Mouse (Mus musculus) midbrain, embryonic 16.5 days (tissue): ENCODE results near the gene Hinfp. TPM values are rescaled to one million over a fixed set of nuclear protein-coding genes. Genes with fewer than 3 reads are reported as not detected.
"Not testable (repeated sequence)": the region's sequence is repeated elsewhere in the genome, so short reads cannot be mapped to it uniquely, and the experiment has no call there.

Source experiments
- ATAC-seq: fragments of 200-750 bp; cut with Nextera tagmentation; 2 replicates; pipeline ENCODE4 v1.8.0; 2017; ENCODE audit warnings: moderate TSS enrichment
- H3K27ac ChIP-seq: fragments of 300-500 bp; sonication (generic); 2 replicates; pipeline ENCODE4 v1.5.1; 2014; ENCODE audit warnings: mild to moderate bottlenecking, low read length, mixed read lengths
- H3K27me3 ChIP-seq: fragments of 300-500 bp; sonication (generic); 2 replicates; pipeline ENCODE4 v1.6.1; 2014; ENCODE audit warnings: low read depth, low read length, mixed read lengths; ENCODE audit not compliant: control insufficient read depth, insufficient read depth
- H3K36me3 ChIP-seq: fragments of 300-500 bp; sonication (generic); 2 replicates; pipeline ENCODE4 v1.6.1; 2014; ENCODE audit warnings: mild to moderate bottlenecking, low read length, moderate library complexity, mixed read lengths; ENCODE audit not compliant: control insufficient read depth, insufficient read depth
- H3K4me1 ChIP-seq: fragments of 300-500 bp; sonication (generic); 2 replicates; pipeline ENCODE4 v1.6.1; 2014; ENCODE audit warnings: mild to moderate bottlenecking, low read length, mixed read lengths; ENCODE audit not compliant: control insufficient read depth, insufficient read depth
- H3K4me2 ChIP-seq: fragments of 300-500 bp; sonication (generic); 2 replicates; pipeline ENCODE4 v1.6.1; 2014; ENCODE audit warnings: mild to moderate bottlenecking, low read length, mixed read lengths
- H3K4me3 ChIP-seq: fragments of 300-500 bp; sonication (generic); 2 replicates; pipeline ENCODE4 v1.5.1; 2014; ENCODE audit warnings: low read depth, mild to moderate bottlenecking, low read length, moderate library complexity, mixed read lengths
- H3K9ac ChIP-seq: fragments of 300-500 bp; sonication (generic); 2 replicates; pipeline ENCODE4 v1.6.1; 2014; ENCODE audit warnings: low read depth, low read length, mixed read lengths
- H3K9me3 ChIP-seq: fragments of 300-500 bp; sonication (generic); replicated peaks from 2 replicates; pipeline ENCODE4 v1.6.1; 2014; ENCODE audit warnings: mild to moderate bottlenecking, low read length, mixed read lengths; ENCODE audit not compliant: control insufficient read depth, poor library complexity, severe bottlenecking
- WGBS: fragments of 180-500 bp; shearing (Covaris S2); extraction: QIAGEN DNeasy Blood & Tissue Kit; methylation state at CpG from one replicate; pipeline ENCODE4 v1.1.7; 2014; 5-methylcytosine and 5-hydroxymethylcytosine counted together
- polyA plus RNA-seq: library from polyadenylated mRNA; unstranded; fragments of >200 nt; fragmentation: Nextera tagmentation; extraction: Ambion mirVana; gene quantifications from 2 replicates; pipeline ENCODE4 v1.2.1, GENCODE M21; 2015

Hinfp gene
- polyA plus RNA-seq, 1 experiment from 2014 or later: 30.0 TPM

DNA sequence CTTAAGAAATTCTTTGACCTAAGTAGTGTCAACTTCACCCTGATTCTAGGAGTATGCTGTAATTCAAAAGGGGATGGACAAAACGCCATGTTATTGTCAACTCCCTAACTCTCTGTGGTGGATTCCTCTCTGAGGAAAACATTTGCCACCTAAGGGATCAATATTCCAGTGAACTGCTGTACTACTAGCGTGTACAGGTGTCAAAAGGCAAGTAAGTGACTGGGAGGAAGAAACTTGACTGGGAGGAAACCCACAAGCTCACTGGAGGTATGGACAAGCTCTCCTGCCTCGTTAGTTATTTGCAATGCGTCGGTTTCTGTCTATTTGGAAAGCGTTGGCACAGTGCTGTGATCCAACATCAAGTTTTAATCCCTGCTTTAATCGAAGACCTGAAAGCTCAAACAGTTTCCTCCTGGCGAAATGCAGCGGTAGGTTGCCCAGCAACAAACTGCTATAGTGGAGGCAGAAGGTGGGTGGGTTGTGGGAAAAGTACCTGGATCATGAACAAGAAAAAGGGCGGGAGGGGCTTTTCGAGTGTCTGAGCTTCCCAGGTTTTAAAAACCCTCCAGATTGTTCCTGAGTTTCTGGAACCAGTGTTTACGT is 20.4 kb upstream of the Hinfp start, which contains the start of gene Dpagt1:
Gene Dpagt1 (plus strand): TSS at position 252 of the 603 bp plus-strand sequence.
- peak; percentile 61 for ATAC-seq

DNA sequence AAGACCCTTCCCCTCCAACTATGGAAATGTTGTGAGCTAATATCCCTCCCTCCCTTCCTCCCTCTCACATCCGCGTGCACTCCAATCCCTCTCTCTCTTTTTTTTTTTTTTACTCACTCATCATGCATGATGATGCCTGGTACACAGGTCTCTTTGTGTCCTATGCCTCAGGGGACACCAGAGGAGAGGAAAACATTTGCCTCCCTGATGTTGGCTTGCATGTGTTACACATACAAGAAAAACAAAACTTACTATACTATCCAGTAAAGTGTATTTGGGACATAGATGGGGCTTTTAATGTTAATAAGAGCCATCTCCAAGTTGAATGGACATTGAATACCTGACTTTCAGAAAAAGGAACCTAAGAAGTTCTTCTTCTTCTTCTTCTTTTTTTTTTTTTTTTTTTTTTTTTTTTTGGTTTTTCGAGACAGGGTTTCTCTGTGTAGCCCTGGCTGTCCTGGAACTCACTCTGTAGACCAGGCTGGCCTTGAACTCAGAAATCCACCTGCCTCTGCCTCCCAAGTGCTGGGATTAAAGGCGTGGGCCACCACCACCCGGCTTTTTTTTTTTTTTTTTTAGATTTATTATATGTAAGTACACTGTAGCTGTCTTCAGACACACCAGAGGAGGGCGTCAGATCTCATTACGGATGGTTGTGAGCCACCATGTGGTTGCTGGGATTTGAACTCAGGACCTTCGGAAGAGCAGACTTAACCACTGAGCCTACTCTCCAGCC is 19.7 kb upstream of the Hinfp start:
- 60% methylated on average over 7 of the region's 8 CpGs for WGBS
- H3K27me3 ChIP-seq, ATAC-seq, H3K9ac ChIP-seq, H3K36me3 ChIP-seq, H3K9me3 ChIP-seq: not testable (repeated sequence)
- Histone ChIP-seq H3K4me2 (peak overlapping the region; percentile 80), H3K4me1 (peaks cover 23% of the 10 kb centered on the region), H3K27ac (peak overlapping the region; percentile 90; the same call in 1 of the 2 replicates), H3K4me3 (peak overlapping the region; percentile 86)

More for the DNA sequence above, 20.4 kb upstream of the Hinfp start, which contains the start of gene Dpagt1:
- H3K27ac ChIP-seq: peak within 1 kb of the TSS; percentile 90
- peaks cover 19% of the 10 kb centered on the region for H3K4me1 ChIP-seq
- peak within 1 kb of the TSS; percentile 86 for H3K4me3 ChIP-seq
- peak within 1 kb of the TSS; percentile 80 for H3K4me2 ChIP-seq
- peaks cover 4% of the 10 kb centered on the region; the same call in 1 of the 2 replicates for H3K36me3 ChIP-seq
- H3K9ac ChIP-seq: peak within 1 kb of the TSS; percentile 89
- H3K27me3 ChIP-seq: no peaks in the 10 kb centered on the region
- no peaks in the 10 kb centered on the region for H3K9me3 ChIP-seq
- 4% methylated on average over 12 of the region's 12 CpGs for WGBS

DNA sequence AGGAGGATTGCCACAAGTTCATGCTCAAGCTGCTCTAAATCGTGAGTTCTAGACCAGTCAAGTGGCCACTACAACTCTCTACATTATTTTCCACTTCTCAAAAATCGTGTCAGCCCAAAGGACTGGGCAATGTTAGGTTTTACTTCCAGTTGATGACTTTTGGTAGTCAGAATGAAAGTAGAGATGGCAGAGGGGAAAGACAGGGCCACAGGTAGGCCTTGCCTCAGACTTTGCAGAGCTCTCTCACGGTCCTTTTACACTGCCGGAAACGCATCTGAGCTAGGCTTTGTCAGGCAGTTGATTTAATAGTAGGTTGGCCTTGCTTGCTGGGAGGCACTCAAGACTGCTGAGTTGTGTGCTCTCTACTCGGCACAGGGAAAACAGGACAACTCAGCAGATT is 18.7 kb upstream of the Hinfp start:
- H3K9ac ChIP-seq: no peak overlapping the region
- no peak overlapping the region for H3K4me3 ChIP-seq
- H3K27ac ChIP-seq: no peak overlapping the region
- H3K9me3 ChIP-seq: no peaks in the 10 kb centered on the region
- H3K36me3 ChIP-seq: peaks cover 4% of the 10 kb centered on the region; the same call in 1 of the 2 replicates
- H3K27me3 ChIP-seq: no peaks in the 10 kb centered on the region
- peaks cover 25% of the 10 kb centered on the region for H3K4me1 ChIP-seq
- WGBS: 87% methylated on average over 6 of the region's 6 CpGs
- H3K4me2 ChIP-seq: no peak overlapping the region
- no peak for ATAC-seq

DNA sequence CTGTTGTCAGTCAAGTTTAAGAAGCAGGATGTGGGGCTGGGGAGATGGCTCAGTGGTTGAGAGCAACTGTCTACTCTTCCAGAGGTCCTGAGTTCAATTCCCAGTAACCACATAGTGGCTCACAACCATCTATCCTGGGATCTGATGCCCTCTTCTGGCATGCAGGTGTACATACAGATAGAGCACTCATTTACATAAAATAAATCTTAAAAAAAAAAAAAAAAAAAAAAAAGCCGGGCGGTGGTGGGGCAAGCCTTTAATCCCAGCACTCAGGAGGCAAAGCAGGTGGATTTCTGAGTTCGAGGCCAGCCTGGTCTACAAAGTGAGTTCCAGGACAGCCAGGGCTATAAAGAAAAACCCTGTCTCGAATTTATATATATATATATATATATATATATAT is 18.2 kb upstream of the Hinfp start:
- peaks cover 28% of the 10 kb centered on the region for H3K4me1 ChIP-seq

DNA sequence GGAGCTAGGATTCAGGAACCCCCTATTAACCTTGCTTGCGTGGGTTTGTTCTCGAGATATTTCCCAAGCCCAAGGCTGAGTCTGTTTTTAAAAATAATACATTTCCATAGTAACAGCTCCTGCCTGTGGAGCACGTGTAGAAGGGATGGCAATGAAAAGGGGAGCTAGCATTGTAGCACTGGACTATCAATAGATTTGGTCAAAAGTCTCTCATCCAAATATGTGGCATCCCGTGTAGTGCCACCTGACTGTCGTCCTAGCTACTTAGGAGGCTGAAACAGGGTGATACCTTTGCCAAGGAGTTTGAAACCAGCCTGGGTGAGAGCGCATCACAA is 15.3 kb upstream of the Hinfp start:
- no peak for ATAC-seq
- peak overlapping the region; percentile 97 for H3K4me3 ChIP-seq
- H3K9ac ChIP-seq: peak overlapping the region; percentile 97
- H3K27ac ChIP-seq: peak overlapping the region; percentile 79
- H3K36me3 ChIP-seq: no peaks in the 10 kb centered on the region; the same call in 1 of the 2 replicates
- no peaks in the 10 kb centered on the region for H3K9me3 ChIP-seq
- 15% methylated on average over 6 of the region's 6 CpGs for WGBS
- no peaks in the 10 kb centered on the region for H3K27me3 ChIP-seq
- H3K4me1 ChIP-seq: peaks cover 30% of the 10 kb centered on the region
- H3K4me2 ChIP-seq: peak overlapping the region; percentile 91

More for the DNA sequence above, 18.2 kb upstream of the Hinfp start:
- not testable (repeated sequence) for H3K9me3 ChIP-seq, H3K27me3 ChIP-seq, H3K9ac ChIP-seq, ATAC-seq, H3K36me3 ChIP-seq, H3K4me3 ChIP-seq, H3K4me2 ChIP-seq, H3K27ac ChIP-seq
- WGBS: 83% methylated on average over 3 of the region's 4 CpGs

DNA sequence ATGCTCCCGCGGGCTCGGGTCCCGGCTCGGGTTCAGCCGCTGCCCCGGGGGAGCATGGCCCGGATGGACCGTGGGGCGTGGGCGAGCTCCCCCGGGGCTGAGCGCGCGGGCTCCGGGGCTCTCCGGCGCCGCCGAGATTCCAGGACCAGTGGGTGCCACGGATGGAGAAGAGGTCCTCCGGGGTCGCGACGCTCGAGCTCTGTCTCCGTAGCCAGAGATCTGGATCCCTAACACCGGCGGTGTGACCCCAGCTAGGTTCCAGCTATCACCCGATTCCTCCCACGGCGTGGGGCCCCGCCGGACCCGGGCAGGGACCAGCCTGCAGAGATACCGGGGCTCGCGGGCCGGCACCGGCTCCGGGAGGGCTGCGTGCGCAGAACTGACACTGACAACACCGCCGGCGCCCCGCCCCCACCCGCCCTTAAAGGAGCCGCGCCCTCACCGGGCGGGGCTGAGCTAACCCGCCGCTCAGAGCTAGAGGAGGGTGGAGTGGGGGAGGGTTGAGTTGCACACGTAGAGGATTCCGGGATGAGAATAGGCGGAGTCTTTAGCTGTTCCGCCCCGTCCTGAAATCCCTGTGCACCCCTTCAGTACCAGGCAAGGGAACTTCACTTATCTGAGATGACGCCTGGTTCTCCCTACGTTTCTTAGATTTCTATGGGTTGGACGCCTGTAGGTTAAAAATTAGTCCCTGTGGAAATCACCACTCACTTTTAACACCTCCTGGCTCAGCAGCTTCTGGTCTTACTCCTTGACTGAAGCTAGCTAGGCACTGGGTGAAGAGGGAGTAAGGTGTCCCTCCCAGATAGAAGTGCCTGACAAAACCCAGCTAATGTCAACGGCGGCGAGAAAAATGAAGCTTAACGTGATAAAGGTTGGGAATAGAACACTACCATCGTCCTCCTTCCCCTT is 14.7 kb upstream of the Hinfp start, which contains the start of gene C2cd2l:
Gene C2cd2l (minus strand): TSS at position 399 of the 912 bp plus-strand sequence.
- Histone ChIP-seq H3K9ac (peak within 1 kb of the TSS; percentile 97), H3K4me1 (peaks cover 28% of the 10 kb centered on the region), H3K27me3 (no peaks in the 10 kb centered on the region), H3K9me3 (no peaks in the 10 kb centered on the region), H3K4me3 (peak within 1 kb of the TSS; percentile 97), H3K36me3 (peaks cover 4% of the 10 kb centered on the region), H3K27ac (peak within 1 kb of the TSS; percentile 79), H3K4me2 (peak within 1 kb of the TSS; percentile 91)
- WGBS: under 1% methylated on average over 67 of the region's 67 CpGs
- peak; percentile 97 for ATAC-seq

DNA sequence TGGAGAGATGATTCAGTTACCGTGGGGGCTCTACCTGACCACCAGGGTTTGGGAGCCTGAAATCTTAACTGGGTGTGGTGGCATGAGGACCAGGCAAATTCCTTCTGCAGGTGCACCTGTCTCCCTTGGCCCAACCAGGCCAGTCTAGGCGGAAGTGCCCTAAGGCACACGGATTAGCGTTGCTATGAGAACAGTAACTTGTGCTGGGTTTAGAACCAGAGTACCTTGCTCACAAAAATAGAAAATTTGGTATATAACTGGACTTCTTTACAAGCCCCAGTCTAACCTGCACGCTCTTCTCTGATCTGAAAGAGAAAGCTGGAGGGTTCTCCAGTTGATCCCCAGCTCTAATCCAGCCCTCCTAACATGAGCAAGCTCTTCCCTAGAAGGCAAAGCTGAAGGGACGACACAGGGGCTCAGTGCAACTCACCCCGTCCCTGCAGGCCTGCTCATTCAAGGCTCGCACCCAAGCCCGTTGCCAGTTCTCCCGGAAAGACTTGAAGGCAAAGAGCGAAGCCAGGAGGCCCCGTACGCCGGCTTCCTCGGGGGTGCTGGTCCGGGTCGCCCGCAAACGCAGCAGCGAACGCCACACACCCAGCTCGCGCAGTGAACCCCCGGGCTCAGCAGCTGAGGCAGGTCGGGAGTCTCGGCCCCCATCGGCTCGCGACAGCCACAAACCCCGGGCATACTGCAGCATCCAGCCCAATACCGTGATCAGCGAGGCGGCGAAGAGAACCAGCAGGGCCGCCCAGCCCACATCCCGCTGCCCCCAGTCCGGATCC is 13.8 kb upstream of the Hinfp start:
- H3K4me2 ChIP-seq: peak overlapping the region; percentile 91
- ATAC-seq: peak; percentile 37
- peaks cover 28% of the 10 kb centered on the region for H3K4me1 ChIP-seq
- WGBS: 2% methylated on average over 37 of the region's 37 CpGs
- H3K36me3 ChIP-seq: peaks cover 13% of the 10 kb centered on the region
- peak overlapping the region; percentile 78 for H3K27ac ChIP-seq
- H3K9ac ChIP-seq: peak overlapping the region; percentile 97
- H3K9me3 ChIP-seq: no peaks in the 10 kb centered on the region
- H3K27me3 ChIP-seq: no peaks in the 10 kb centered on the region
- peak overlapping the region; percentile 97 for H3K4me3 ChIP-seq

DNA sequence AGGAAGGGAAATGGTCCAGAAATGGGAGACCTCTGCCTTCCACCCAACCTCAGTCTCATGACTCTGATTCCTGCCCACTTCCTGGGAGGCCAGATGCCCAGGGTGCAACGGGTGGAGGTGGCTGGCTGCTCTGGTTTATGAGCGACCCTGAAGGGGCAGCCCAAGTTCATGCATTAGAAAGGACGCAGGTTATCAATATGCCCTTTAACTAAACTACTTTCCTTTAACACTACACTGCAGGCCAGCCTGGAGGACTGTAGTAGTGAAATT is 13.3 kb upstream of the Hinfp start:
- H3K4me3 ChIP-seq: peak overlapping the region; percentile 97
- H3K4me1 ChIP-seq: peaks cover 28% of the 10 kb centered on the region
- no peak for ATAC-seq
- H3K9me3 ChIP-seq: no peaks in the 10 kb centered on the region
- peak overlapping the region; percentile 97 for H3K9ac ChIP-seq
- no peak overlapping the region for H3K27ac ChIP-seq
- 30% methylated on average over 3 of the region's 3 CpGs for WGBS
- H3K36me3 ChIP-seq: peaks cover 15% of the 10 kb centered on the region
- H3K4me2 ChIP-seq: peak overlapping the region; percentile 91
- no peaks in the 10 kb centered on the region for H3K27me3 ChIP-seq
